Mouse (Mus musculus): ENCODE data around the gene Nr2f1. TPM values are rescaled to one million over a fixed set of nuclear protein-coding genes. Genes with fewer than 3 reads are reported as not detected.

The Nr2f1 gene
- polyA plus RNA-seq, 1 experiment: 84.5 TPM

- H3K4me3 ChIP-seq (replicated peaks; ENCODE audit: insufficient read depth, low read depth, low read length): peak overlapping the region; percentile 89
- no peaks in the 10 kb centered on the region for H3K27me3 ChIP-seq (ENCODE audit: control insufficient read depth, insufficient read depth, low read length)
- under 1% methylated on average over 86 of the region's 86 CpGs for WGBS
- TF ChIP-seq POLR2A (IDR thresholded peaks at IDR 0.05; ENCODE audit: borderline replicate concordance, insufficient read depth, low read length) (0 out of 2 replicates have a peak, but pooled peaks have one; percentile 40), CTCF (IDR thresholded peaks at IDR 0.05; ENCODE audit: borderline replicate concordance, insufficient read depth, low read depth, low read length) (peak; percentile 30; the same call in 1 of the 2 replicates)
- H3K4me1 ChIP-seq (ENCODE audit: control insufficient read depth, insufficient read depth, low read length): no peaks in the 10 kb centered on the region
- DNase-seq: peak; percentile 76 to 83
- peak overlapping the region; percentile 96 for H3K27ac ChIP-seq (ENCODE audit: insufficient read depth, low read length)
These were observed 36.2 kb downstream of the Nr2f1 start for GRCm38 (mm10) chr13:78163087-78163958.

- no peak for TF ChIP-seq CTCF (IDR thresholded peaks at IDR 0.05; ENCODE audit: borderline replicate concordance, insufficient read depth, low read depth, low read length)
- no peak for TF ChIP-seq POLR2A (IDR thresholded peaks at IDR 0.05; ENCODE audit: borderline replicate concordance, insufficient read depth, low read length)
- H3K27me3 ChIP-seq (ENCODE audit: control insufficient read depth, insufficient read depth, low read length): no peaks in the 10 kb centered on the region
- 44% methylated on average over 2 of the region's 2 CpGs for WGBS
- no peaks in the 10 kb centered on the region for H3K4me1 ChIP-seq (ENCODE audit: control insufficient read depth, insufficient read depth, low read length)
- H3K4me3 ChIP-seq (replicated peaks; ENCODE audit: insufficient read depth, low read depth, low read length): no peak overlapping the region
- no peak overlapping the region for H3K27ac ChIP-seq (ENCODE audit: insufficient read depth, low read length)
- DNase-seq: no peak
These were observed 37.4 kb downstream of the Nr2f1 start for GRCm38 (mm10) chr13:78162149-78162548.

- Histone ChIP-seq H3K27me3 (ENCODE audit: control insufficient read depth, insufficient read depth, low read length) (no peaks in the 10 kb centered on the region), H3K4me3 (replicated peaks; ENCODE audit: insufficient read depth, low read depth, low read length) (no peak overlapping the region), H3K4me1 (ENCODE audit: control insufficient read depth, insufficient read depth, low read length) (no peaks in the 10 kb centered on the region), H3K27ac (ENCODE audit: insufficient read depth, low read length) (no peak overlapping the region)
- no peak for TF ChIP-seq POLR2A (IDR thresholded peaks at IDR 0.05; ENCODE audit: borderline replicate concordance, insufficient read depth, low read length)
- no peak for TF ChIP-seq CTCF (IDR thresholded peaks at IDR 0.05; ENCODE audit: borderline replicate concordance, insufficient read depth, low read depth, low read length)
- no peak for DNase-seq
- WGBS: 90% methylated on average over 5 of the region's 5 CpGs
These were observed 42.1 kb downstream of the Nr2f1 start for GRCm38 (mm10) chr13:78157465-78157864.

Other genes starting within 250 kb of the Nr2f1 start
- 0.62 and 0.78 TPM in 2 replicates for gene Pou5f2, start 174.9 kb downstream of the Nr2f1 start, polyA plus RNA-seq (2012; rRNA removed)

Data from cerebellum, adult 2 months (tissue).